10 mouse cellular contexts compared by ENCODE assay signal in the genomic region with DNA sequence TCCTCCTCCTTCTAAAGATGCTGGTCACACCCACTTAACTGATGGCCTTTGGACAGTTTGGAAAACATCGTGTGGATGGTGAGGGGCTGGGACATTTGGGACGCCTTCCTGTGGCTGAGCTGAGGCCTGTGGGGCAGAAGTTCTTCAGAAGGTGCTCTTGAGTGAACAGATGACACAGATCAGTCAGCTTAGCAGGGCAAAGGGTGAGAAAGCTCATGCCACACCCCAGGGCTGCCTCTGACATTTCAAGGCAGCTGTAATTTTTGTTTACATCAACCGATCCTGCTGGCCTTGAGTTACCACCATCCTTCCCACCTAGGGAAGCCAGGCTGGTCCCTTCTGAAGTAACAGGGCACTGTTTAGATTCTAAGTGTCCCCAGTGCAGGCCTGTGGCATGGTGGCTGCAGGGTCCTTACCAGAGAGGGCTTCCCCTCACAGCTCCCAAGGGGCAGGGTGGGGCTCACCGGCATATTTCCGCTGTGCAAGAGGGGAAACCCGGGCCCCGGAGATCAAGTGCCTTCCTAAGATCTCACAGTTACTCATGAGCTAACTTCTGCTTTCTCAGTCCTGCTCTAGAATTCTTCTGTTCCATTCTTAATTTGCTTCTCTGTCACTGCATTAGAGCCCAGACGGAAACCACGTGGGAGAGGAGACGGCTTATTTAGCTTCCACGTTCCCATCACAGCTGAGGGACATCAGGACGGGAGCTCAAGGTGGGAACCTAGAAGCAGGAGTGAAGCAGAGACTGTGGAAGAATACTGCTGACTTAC. TPM values are rescaled to one million over a fixed set of nuclear protein-coding genes. Genes with fewer than 3 reads are reported as not detected.
DNase-seq lines count a peak whose midpoint lies in the region; ATAC-seq and TF ChIP-seq lines count a peak whose summit lies in the region.
"Had no signal": no experiment of that assay in that cellular context is flagged by ENCODE, and none has a peak within 500 bp of the region (broad histone marks: within the 10 kb centered on the region; RNA-seq: fewer than 3 reads in every experiment).

No protein-coding gene starts in this region.

- no peaks in the 10 kb centered on the region for H3K36me3 ChIP-seq in heart, embryonic 11.5 days (ENCODE audit: control insufficient read depth, insufficient read depth, low read length)
- no peaks in the 10 kb centered on the region for H3K36me3 ChIP-seq in midbrain, postnatal 0 days (ENCODE audit: insufficient read depth, low read length)
- H3K36me3 ChIP-seq: lung, embryonic 15.5 days had no signal

- H3K4me3 ChIP-seq in heart, embryonic 11.5 days (ENCODE audit: low read depth, low read length) = no peak overlapping the region
- no peak overlapping the region for H3K4me3 ChIP-seq in midbrain, postnatal 0 days (ENCODE audit: low read depth, low read length)
- H3K4me3 ChIP-seq: lung, embryonic 15.5 days had no signal

- no peak for ATAC-seq in heart, embryonic 11.5 days (replicated peaks; ENCODE audit: insufficient number of reproducible peaks, low FRiP score, low TSS enrichment)
- ATAC-seq in midbrain, postnatal 0 days (ENCODE audit: low FRiP score) = no peak

- H3K27me3 ChIP-seq in heart, embryonic 11.5 days (ENCODE audit: control insufficient read depth, insufficient read depth, low read length) = no peaks in the 10 kb centered on the region
- H3K27me3 ChIP-seq in midbrain, postnatal 0 days (ENCODE audit: insufficient read depth, low read length) = no peaks in the 10 kb centered on the region
- H3K27me3 ChIP-seq: lung, embryonic 15.5 days had no signal

- peaks cover 18% of the 10 kb centered on the region for H3K4me1 ChIP-seq in heart, embryonic 11.5 days (ENCODE audit: control insufficient read depth, insufficient read depth, low read length)
- peaks cover 13% of the 10 kb centered on the region for H3K4me1 ChIP-seq in midbrain, postnatal 0 days (ENCODE audit: insufficient read depth, low read length)

- peak; percentile 25 for DNase-seq in right cerebral cortex, postnatal 14 days
- DNase-seq in right cerebral cortex, postnatal 25 days = no peak
- DNase-seq in lung, postnatal 4 days = peak; percentile 74 to 78
- peak; percentile 85 for DNase-seq in thymus, postnatal 14 days
- DNase-seq in ovary, postnatal 36 days (ENCODE audit: low spot score) = no peak
- no peak for DNase-seq in midbrain, postnatal 0 days (ENCODE audit: low spot score)
- no peak for DNase-seq in embryo, embryonic 10.5 days (ENCODE audit: low spot score)

- WGBS in heart, embryonic 11.5 days (ENCODE audit: insufficient replicate concordance) = 53% methylated on average over 12 of the region's 12 CpGs
- WGBS in midbrain, postnatal 0 days = 68% methylated on average over 12 of the region's 12 CpGs

- no peaks in the 10 kb centered on the region for H3K9me3 ChIP-seq in heart, embryonic 11.5 days (replicated peaks; ENCODE audit: control insufficient read depth, low read length)
- H3K9me3 ChIP-seq in midbrain, postnatal 0 days (ENCODE audit: low read length) = no peaks in the 10 kb centered on the region
- H3K9me3 ChIP-seq: lung, embryonic 15.5 days had no signal

- H3K27ac ChIP-seq in heart, embryonic 11.5 days (ENCODE audit: low read depth, low read length) = no peak overlapping the region
- no peak overlapping the region for H3K27ac ChIP-seq in midbrain, postnatal 0 days (ENCODE audit: low read depth, low read length)
- H3K27ac ChIP-seq: lung, embryonic 15.5 days had no signal

- no peak overlapping the region for H3K4me2 ChIP-seq in heart, embryonic 11.5 days
- no peak overlapping the region for H3K4me2 ChIP-seq in midbrain, postnatal 0 days (ENCODE audit: low read depth, low read length, poor library complexity, severe bottlenecking)
- H3K4me2 ChIP-seq: lung, embryonic 15.5 days had no signal

- no peak for TF ChIP-seq CTCF in midbrain, postnatal 0 days (IDR thresholded peaks at IDR 0.05)

- H3K9ac ChIP-seq in heart, embryonic 11.5 days (ENCODE audit: low read depth, low read length) = 0 out of 2 replicates have a peak overlapping the region, but pooled peaks have one; percentile 16
- no peak overlapping the region for H3K9ac ChIP-seq in midbrain, postnatal 0 days (replicated peaks; ENCODE audit: low read length, poor library complexity, severe bottlenecking)
- H3K9ac ChIP-seq: lung, embryonic 15.5 days had no signal

RNA-seq across cellular contexts. Expression of gene Traf3, which starts 6.3 kb away (rescaled TPM):
- 6.9 and 8.2 TPM in 2 replicates for polyA plus RNA-seq in heart, embryonic 11.5 days (2014; fragmentation: Nextera tagmentation; extraction: Ambion mirVana)
- total RNA-seq in midbrain, postnatal 0 days (2014; rRNA removed) = 39.1 and 40.2 TPM in 2 replicates
- 13.0 and 14.9 TPM in 2 replicates for polyA plus RNA-seq in midbrain, postnatal 0 days (2015; fragmentation: Nextera tagmentation; extraction: Ambion mirVana)

RNA-seq across cellular contexts. Expression of gene 4930595D18Rik, which starts 24.4 kb away (rescaled TPM):
- polyA plus RNA-seq in heart, embryonic 11.5 days (2014; fragmentation: Nextera tagmentation; extraction: Ambion mirVana) = not detected in 2 replicates
- not detected in 2 replicates for total RNA-seq in midbrain, postnatal 0 days (2014; rRNA removed)
- 0.20 TPM in 1 of 2 replicates, not detected in the other for polyA plus RNA-seq in midbrain, postnatal 0 days (2015; fragmentation: Nextera tagmentation; extraction: Ambion mirVana)
- polyA plus RNA-seq: cortical plate, adult 2 months; lung, embryonic 15.5 days had no signal

Comparison
In these comparisons a context has a peak if more than half of its experiments do, and no peak if none do; other contexts are left out.
1. DNase-seq: peak in right cerebral cortex, postnatal 14 days (single experiment), lung, postnatal 4 days (2 of 2) and thymus, postnatal 14 days (single experiment); none in right cerebral cortex, postnatal 25 days (single experiment), ovary, postnatal 36 days (single experiment), midbrain, postnatal 0 days (single experiment) and embryo, embryonic 10.5 days (single experiment).